Mouse (Mus musculus): Measurements from ENCODE around the gene Hist1h2bb. TPM values are rescaled to one million over a fixed set of nuclear protein-coding genes. Genes with fewer than 3 reads are reported as not detected.
A peak's percentile ranks its signal among the peaks of the same experiment; 100 is the strongest.

Hist1h2bb gene
- polyA plus RNA-seq, 1 experiment from 2014 or later, result 4.6 TPM

- peaks cover 7% of the 10 kb centered on the region for H3K4me1 ChIP-seq (replicated peaks; ENCODE audit: control insufficient read depth, insufficient read depth, low read length)
- H3K9me3 ChIP-seq (ENCODE audit: control insufficient read depth, low read length), result no peaks in the 10 kb centered on the region
- 91% methylated on average over 5 of the region's 5 CpGs for WGBS
- no peak overlapping the region for H3K4me3 ChIP-seq (ENCODE audit: low read depth, low read length)
- H3K27me3 ChIP-seq (replicated peaks; ENCODE audit: control insufficient read depth, insufficient read depth, low read length), result no peaks in the 10 kb centered on the region
- H3K4me2 ChIP-seq, result no peak overlapping the region
- no peak for DNase-seq (ENCODE audit: low spot score)
- peak overlapping the region; percentile 32; the same call in 1 of the 2 replicates for H3K27ac ChIP-seq (ENCODE audit: low read depth, low read length)
- ATAC-seq (replicated peaks; ENCODE audit: low FRiP score), result no peak
- H3K9ac ChIP-seq (ENCODE audit: low read depth, low read length), result no peak overlapping the region
- no peaks in the 10 kb centered on the region for H3K36me3 ChIP-seq (ENCODE audit: control insufficient read depth, insufficient read depth, low read length)
These were observed 9.4 kb upstream of the Hist1h2bb start for GRCm38 (mm10) chr13:23737091-23737490.

GRCm38 (mm10) chr13:23738041-23738440, 8.5 kb upstream of the Hist1h2bb start:
- H3K9me3 ChIP-seq (ENCODE audit: control insufficient read depth, low read length), result no peaks in the 10 kb centered on the region
- no peak for DNase-seq (ENCODE audit: low spot score)
- peak overlapping the region; percentile 100 for H3K27ac ChIP-seq (ENCODE audit: low read depth, low read length)
- H3K4me2 ChIP-seq, result peak overlapping the region; percentile 91
- peaks cover 7% of the 10 kb centered on the region for H3K4me1 ChIP-seq (replicated peaks; ENCODE audit: control insufficient read depth, insufficient read depth, low read length)
- H3K4me3 ChIP-seq (ENCODE audit: low read depth, low read length), result peak overlapping the region; percentile 52
- 23% methylated on average over 4 of the region's 4 CpGs for WGBS
- no peaks in the 10 kb centered on the region for H3K36me3 ChIP-seq (ENCODE audit: control insufficient read depth, insufficient read depth, low read length)
- H3K27me3 ChIP-seq (replicated peaks; ENCODE audit: control insufficient read depth, insufficient read depth, low read length), result no peaks in the 10 kb centered on the region
- no peak for ATAC-seq (replicated peaks; ENCODE audit: low FRiP score)
- H3K9ac ChIP-seq (ENCODE audit: low read depth, low read length), result peak overlapping the region; percentile 83

- Histone ChIP-seq H3K9me3 (ENCODE audit: control insufficient read depth, low read length) (no peaks in the 10 kb centered on the region), H3K27ac (ENCODE audit: low read depth, low read length) (peak within 1 kb of the TSS; percentile 100), H3K4me2 (peak within 1 kb of the TSS; percentile 91), H3K36me3 (ENCODE audit: control insufficient read depth, insufficient read depth, low read length) (no peaks in the 10 kb centered on the region), H3K4me1 (replicated peaks; ENCODE audit: control insufficient read depth, insufficient read depth, low read length) (peaks cover 7% of the 10 kb centered on the region), H3K9ac (ENCODE audit: low read depth, low read length) (peak within 1 kb of the TSS; percentile 83), H3K4me3 (ENCODE audit: low read depth, low read length) (peak within 1 kb of the TSS; percentile 52), H3K27me3 (replicated peaks; ENCODE audit: control insufficient read depth, insufficient read depth, low read length) (no peaks in the 10 kb centered on the region)
- peak; percentile 95 for DNase-seq (ENCODE audit: low spot score)
- under 1% methylated on average over 30 of the region's 38 CpGs for WGBS
- ATAC-seq (replicated peaks; ENCODE audit: low FRiP score), result peak; percentile 83
These were observed 7.9 kb upstream of the Hist1h2bb start, which contains the start of gene Hist1h1c for GRCm38 (mm10) chr13:23738677-23739068. Hist1h1c (plus strand) TSS chr13:23738808.

DNA sequence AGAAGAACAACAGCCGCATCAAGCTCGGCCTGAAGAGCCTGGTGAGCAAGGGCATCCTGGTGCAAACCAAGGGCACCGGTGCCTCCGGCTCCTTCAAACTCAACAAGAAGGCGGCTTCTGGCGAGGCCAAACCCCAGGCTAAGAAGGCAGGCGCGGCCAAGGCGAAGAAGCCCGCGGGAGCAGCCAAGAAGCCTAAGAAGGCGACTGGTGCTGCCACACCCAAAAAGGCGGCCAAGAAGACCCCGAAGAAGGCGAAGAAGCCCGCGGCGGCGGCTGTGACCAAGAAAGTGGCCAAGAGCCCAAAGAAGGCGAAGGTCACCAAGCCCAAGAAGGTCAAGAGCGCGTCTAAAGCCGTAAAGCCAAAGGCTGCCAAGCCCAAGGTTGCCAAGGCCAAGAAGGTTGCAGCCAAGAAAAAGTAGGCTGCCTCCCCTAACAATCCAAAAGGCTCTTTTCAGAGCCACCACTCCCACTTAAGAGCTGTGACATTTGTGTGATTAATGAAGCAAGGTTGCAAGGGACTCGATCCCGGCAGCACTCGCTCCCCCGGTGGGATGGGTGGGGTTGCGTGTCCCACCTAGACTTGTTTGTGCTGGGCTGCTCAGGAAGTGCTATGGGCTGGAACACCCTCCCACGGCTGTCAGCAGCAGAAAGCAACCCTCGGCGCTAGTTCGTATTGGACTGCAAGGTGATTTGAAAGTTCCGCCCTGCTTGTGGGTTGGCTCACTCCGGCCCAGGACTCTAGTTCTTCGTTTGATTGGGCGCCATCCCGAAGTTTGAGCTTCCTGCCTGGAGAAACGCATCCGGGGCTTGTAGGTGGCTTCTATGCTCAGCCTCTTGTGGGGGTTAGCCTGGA, 7.2 kb upstream of the Hist1h2bb start:
- under 1% methylated on average over 39 of the region's 39 CpGs for WGBS
- H3K4me1 ChIP-seq (replicated peaks; ENCODE audit: control insufficient read depth, insufficient read depth, low read length), result peaks cover 7% of the 10 kb centered on the region
- peak; percentile 94 for DNase-seq (ENCODE audit: low spot score)
- ATAC-seq (replicated peaks; ENCODE audit: low FRiP score), result peak; percentile 85
- H3K4me3 ChIP-seq (ENCODE audit: low read depth, low read length), result peak overlapping the region; percentile 52
- H3K9ac ChIP-seq (ENCODE audit: low read depth, low read length), result peak overlapping the region; percentile 83
- H3K9me3 ChIP-seq (ENCODE audit: control insufficient read depth, low read length), result no peaks in the 10 kb centered on the region
- H3K27ac ChIP-seq (ENCODE audit: low read depth, low read length), result peak overlapping the region; percentile 100
- H3K36me3 ChIP-seq (ENCODE audit: control insufficient read depth, insufficient read depth, low read length), result no peaks in the 10 kb centered on the region
- H3K4me2 ChIP-seq, result peak overlapping the region; percentile 91
- no peaks in the 10 kb centered on the region for H3K27me3 ChIP-seq (replicated peaks; ENCODE audit: control insufficient read depth, insufficient read depth, low read length)

DNA sequence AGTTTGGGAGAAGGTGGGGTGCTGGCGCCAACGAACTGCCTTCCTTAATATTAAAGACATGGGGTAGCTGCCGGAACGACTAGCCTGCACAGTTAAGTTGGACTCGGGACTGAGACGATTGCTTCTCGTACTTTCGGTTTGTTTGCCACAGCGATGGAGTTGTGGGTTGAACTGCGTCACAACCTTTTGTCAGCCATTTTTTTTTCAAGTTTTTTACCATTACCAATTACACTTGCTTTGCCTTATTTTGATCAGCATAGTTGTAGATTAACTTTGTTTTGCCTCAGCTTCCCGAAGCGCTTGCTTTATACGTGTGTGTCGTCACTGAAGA, 6.6 kb upstream of the Hist1h2bb start:
- DNase-seq (ENCODE audit: low spot score), result no peak
- Histone ChIP-seq H3K4me3 (ENCODE audit: low read depth, low read length) (peak overlapping the region; percentile 52), H3K9me3 (ENCODE audit: control insufficient read depth, low read length) (no peaks in the 10 kb centered on the region), H3K4me2 (peak overlapping the region; percentile 91), H3K27me3 (replicated peaks; ENCODE audit: control insufficient read depth, insufficient read depth, low read length) (no peaks in the 10 kb centered on the region), H3K27ac (ENCODE audit: low read depth, low read length) (peak overlapping the region; percentile 100), H3K9ac (ENCODE audit: low read depth, low read length) (peak overlapping the region; percentile 83), H3K36me3 (ENCODE audit: control insufficient read depth, insufficient read depth, low read length) (no peaks in the 10 kb centered on the region), H3K4me1 (replicated peaks; ENCODE audit: control insufficient read depth, insufficient read depth, low read length) (peaks cover 7% of the 10 kb centered on the region)
- ATAC-seq (replicated peaks; ENCODE audit: low FRiP score), result no peak
- WGBS, result under 1% methylated on average over 14 of the region's 14 CpGs

GRCm38 (mm10) chr13:23740256-23740840, 6.2 kb upstream of the Hist1h2bb start:
- peak overlapping the region; percentile 83 for H3K9ac ChIP-seq (ENCODE audit: low read depth, low read length)
- H3K4me1 ChIP-seq (replicated peaks; ENCODE audit: control insufficient read depth, insufficient read depth, low read length), result peaks cover 7% of the 10 kb centered on the region
- no peaks in the 10 kb centered on the region for H3K27me3 ChIP-seq (replicated peaks; ENCODE audit: control insufficient read depth, insufficient read depth, low read length)
- peak overlapping the region; percentile 91 for H3K4me2 ChIP-seq
- H3K27ac ChIP-seq (ENCODE audit: low read depth, low read length), result peak overlapping the region; percentile 100
- H3K4me3 ChIP-seq (ENCODE audit: low read depth, low read length), result peak overlapping the region; percentile 52
- ATAC-seq (replicated peaks; ENCODE audit: low FRiP score), result no peak
- WGBS, result 23% methylated on average over 13 of the region's 13 CpGs
- no peaks in the 10 kb centered on the region for H3K36me3 ChIP-seq (ENCODE audit: control insufficient read depth, insufficient read depth, low read length)
- no peak for DNase-seq (ENCODE audit: low spot score)
- no peaks in the 10 kb centered on the region for H3K9me3 ChIP-seq (ENCODE audit: control insufficient read depth, low read length)

- Histone ChIP-seq H3K4me2 (peak overlapping the region; percentile 91), H3K9ac (ENCODE audit: low read depth, low read length) (peak overlapping the region; percentile 83; the same call in 1 of the 2 replicates), H3K36me3 (ENCODE audit: control insufficient read depth, insufficient read depth, low read length) (no peaks in the 10 kb centered on the region), H3K27ac (ENCODE audit: low read depth, low read length) (peak overlapping the region; percentile 100), H3K4me1 (replicated peaks; ENCODE audit: control insufficient read depth, insufficient read depth, low read length) (peaks cover 7% of the 10 kb centered on the region), H3K4me3 (ENCODE audit: low read depth, low read length) (peak overlapping the region; percentile 52), H3K9me3 (ENCODE audit: control insufficient read depth, low read length) (no peaks in the 10 kb centered on the region), H3K27me3 (replicated peaks; ENCODE audit: control insufficient read depth, insufficient read depth, low read length) (no peaks in the 10 kb centered on the region)
- WGBS, result 32% methylated on average over 5 of the region's 5 CpGs
- DNase-seq (ENCODE audit: low spot score) (no peak), ATAC-seq (replicated peaks; ENCODE audit: low FRiP score) (no peak)
These were observed 5.6 kb upstream of the Hist1h2bb start for GRCm38 (mm10) chr13:23740910-23741309.

DNA sequence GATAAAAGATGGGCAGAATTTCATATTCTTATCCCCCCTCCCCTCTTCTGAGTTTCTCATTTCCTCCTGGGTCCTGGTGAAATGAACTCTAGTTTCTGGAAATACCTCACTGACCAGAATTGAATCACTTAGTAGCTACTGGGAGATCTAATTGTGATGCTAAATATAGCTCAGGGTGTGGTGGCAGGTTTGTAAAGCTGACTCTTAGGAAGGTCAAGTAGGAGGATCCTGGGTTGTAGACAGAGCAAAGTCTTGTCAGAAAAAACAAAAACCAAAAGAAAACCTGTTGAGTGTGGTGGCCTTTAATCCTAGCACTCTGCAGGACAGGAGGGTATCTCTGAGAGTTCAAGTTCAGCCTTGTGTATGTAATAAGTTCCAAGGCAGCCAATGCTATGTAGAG, 4.5 kb upstream of the Hist1h2bb start:
- ATAC-seq (replicated peaks; ENCODE audit: low FRiP score) (no peak), DNase-seq (ENCODE audit: low spot score) (no peak)
- H3K9me3 ChIP-seq (ENCODE audit: control insufficient read depth, low read length), result no peaks in the 10 kb centered on the region
- no peaks in the 10 kb centered on the region for H3K27me3 ChIP-seq (replicated peaks; ENCODE audit: control insufficient read depth, insufficient read depth, low read length)
- peak overlapping the region; percentile 53; the same call in 1 of the 2 replicates for H3K9ac ChIP-seq (ENCODE audit: low read depth, low read length)
- peak overlapping the region; percentile 42 for H3K4me2 ChIP-seq
- peak overlapping the region; percentile 74 for H3K27ac ChIP-seq (ENCODE audit: low read depth, low read length)
- no peaks in the 10 kb centered on the region for H3K36me3 ChIP-seq (ENCODE audit: control insufficient read depth, insufficient read depth, low read length)
- H3K4me1 ChIP-seq (replicated peaks; ENCODE audit: control insufficient read depth, insufficient read depth, low read length), result peaks cover 7% of the 10 kb centered on the region
- no peak overlapping the region for H3K4me3 ChIP-seq (ENCODE audit: low read depth, low read length)

All from liver, embryonic 11.5 days (tissue).